Mouse (Mus musculus) cerebellum, adult 2 months (tissue): ENCODE measurements around the gene Rps6ka4. TPM values are rescaled to one million over a fixed set of nuclear protein-coding genes. Genes with fewer than 3 reads are reported as not detected.

Experiments used
- DNase-seq, 2 experiments: peaks; one replicate each; pipeline ENCODE4 v3.0.0; 2021
- H3K27ac ChIP-seq: fragments of 200-500 bp; 2 replicates; pipeline ENCODE4 v1.5.1; 2012; ENCODE audit warnings: low read length, control low read depth, inconsistent platforms; ENCODE audit not compliant: insufficient read depth
- H3K27me3 ChIP-seq: fragments of 200-500 bp; 2 replicates; pipeline ENCODE4 v1.6.1; 2012; ENCODE audit warnings: inconsistent platforms, mild to moderate bottlenecking, low read length, moderate library complexity; ENCODE audit not compliant: control insufficient read depth, insufficient read depth
- H3K4me1 ChIP-seq: fragments of 200-500 bp; 2 replicates; pipeline ENCODE4 v1.6.1; 2011; ENCODE audit warnings: low read length; ENCODE audit not compliant: control insufficient read depth, insufficient read depth
- H3K4me3 ChIP-seq: fragments of 200-500 bp; replicated peaks from 2 replicates; pipeline ENCODE3; 2011; ENCODE audit warnings: mild to moderate bottlenecking, low read depth, low read length, control low read depth; ENCODE audit not compliant: insufficient read depth
- CTCF ChIP-seq: fragments of 200-500 bp; IDR thresholded peaks from 2 replicates; pipeline ENCODE4 v1.5.1; 2011; ENCODE audit warnings: low read depth, mild to moderate bottlenecking, control low read depth, low read length, moderate library complexity, borderline replicate concordance; ENCODE audit not compliant: insufficient read depth
- POLR2A ChIP-seq: fragments of 200-500 bp; IDR thresholded peaks from 2 replicates; pipeline ENCODE4 v1.6.1; 2011; ENCODE audit warnings: low read length, control low read depth, borderline replicate concordance; ENCODE audit not compliant: insufficient read depth
- WGBS: fragments of 180-500 bp; shearing (Covaris S2); methylation state at CpG from one replicate; pipeline ENCODE4 v1.1.7; 2018; 5-methylcytosine and 5-hydroxymethylcytosine counted together
- polyA plus RNA-seq: library from polyadenylated mRNA; depleted of rRNA; stranded (reverse); fragments of >200 nt; gene quantifications from 2 replicates; pipeline ENCODE4 v1.2.3, GENCODE M21; 2012

Rps6ka4 gene
- polyA plus RNA-seq, 1 experiment = 26.3 TPM

DNA sequence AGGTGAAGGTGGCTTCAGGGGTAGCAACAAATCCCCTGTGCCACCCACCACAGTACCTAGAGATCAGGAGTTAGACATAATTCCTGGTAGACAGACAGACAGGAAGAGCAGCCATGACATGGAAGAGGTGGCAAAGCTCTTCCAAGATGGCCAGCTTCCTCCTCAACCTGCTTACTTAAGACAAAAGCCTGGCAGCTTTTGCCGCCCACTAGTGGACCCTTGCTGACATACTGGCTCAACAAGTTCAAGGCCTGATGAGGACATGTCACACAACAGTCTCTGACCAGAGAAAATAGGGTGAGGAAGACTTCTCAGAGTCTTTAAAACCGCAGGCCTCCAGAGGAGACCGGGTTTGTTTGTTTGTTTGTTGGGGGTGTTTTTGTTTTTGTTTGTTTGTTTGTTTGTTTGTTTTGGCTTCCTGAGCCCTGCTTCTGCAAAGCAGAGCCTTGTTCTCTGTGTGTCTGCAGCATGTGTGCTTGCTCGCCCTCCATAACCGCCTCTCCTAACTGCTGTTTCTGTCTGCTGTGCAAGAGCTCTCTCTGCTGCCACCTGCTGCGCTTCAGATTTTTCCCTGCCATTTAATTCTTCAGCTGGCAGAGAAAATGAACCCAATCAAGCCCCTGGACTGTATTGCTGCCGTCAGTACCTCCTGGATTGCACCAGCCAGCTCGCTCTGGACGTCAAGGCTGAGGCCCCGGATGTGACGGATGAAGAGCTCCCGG is 16.0 kb upstream of the Rps6ka4 start:
- TF ChIP-seq POLR2A (no peak), CTCF (no peak; the same call in 1 of the 2 replicates)
- 73% methylated on average over 12 of the region's 12 CpGs for WGBS

DNA sequence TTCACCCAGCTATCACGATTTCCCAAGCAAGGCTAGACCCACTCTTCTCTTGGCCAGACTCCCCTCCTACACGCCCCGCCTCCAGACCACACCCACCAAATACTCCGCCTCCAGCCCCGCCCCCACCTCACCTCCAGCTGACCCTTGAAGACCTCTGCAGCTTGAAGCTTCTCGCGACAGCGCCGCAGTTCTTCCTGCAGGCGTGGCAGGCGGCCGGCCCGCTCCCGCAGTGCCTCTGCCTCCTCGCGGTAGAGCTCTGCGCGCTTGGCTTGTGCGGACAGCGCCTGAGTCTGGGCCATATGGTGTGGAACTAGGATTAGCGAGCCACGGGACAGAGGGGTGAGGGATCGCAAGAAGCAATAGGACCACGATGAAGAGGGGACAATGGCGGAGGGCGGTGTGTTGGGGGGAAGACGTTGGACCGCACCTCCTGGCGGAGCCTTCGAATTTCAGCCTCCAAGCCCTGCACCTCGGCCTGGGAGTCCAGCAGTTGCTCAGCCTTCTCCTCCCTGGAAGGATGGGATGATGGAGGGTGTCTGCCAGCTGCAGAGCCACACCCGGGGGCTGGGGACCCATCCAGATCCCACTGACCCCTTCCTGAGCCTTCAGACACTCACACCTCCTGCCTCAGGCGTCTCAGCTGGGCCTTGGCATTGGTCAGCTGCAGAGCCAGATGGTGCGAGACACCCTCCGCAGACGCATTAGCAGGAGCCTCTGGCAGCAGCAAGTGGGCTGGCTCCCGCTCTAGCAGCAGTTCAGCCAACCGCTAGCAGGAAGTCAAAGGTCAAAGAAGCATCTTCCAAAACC is 15.0 kb upstream of the Rps6ka4 start:
- H3K27ac ChIP-seq = no peak overlapping the region
- DNase-seq = peak; percentile 66 to 67
- TF ChIP-seq CTCF = no peak
- TF ChIP-seq POLR2A = no peak
- WGBS = 8% methylated on average over 38 of the region's 38 CpGs
- peak overlapping the region; percentile 0 for H3K4me3 ChIP-seq
- peaks cover 9% of the 10 kb centered on the region for H3K4me1 ChIP-seq
- no peaks in the 10 kb centered on the region for H3K27me3 ChIP-seq

More for the DNA sequence above, 16.0 kb upstream of the Rps6ka4 start:
- Histone ChIP-seq H3K4me1 (peaks cover 9% of the 10 kb centered on the region), H3K27me3 (no peaks in the 10 kb centered on the region), H3K27ac (no peak overlapping the region), H3K4me3 (no peak overlapping the region)
- no peak for DNase-seq

DNA sequence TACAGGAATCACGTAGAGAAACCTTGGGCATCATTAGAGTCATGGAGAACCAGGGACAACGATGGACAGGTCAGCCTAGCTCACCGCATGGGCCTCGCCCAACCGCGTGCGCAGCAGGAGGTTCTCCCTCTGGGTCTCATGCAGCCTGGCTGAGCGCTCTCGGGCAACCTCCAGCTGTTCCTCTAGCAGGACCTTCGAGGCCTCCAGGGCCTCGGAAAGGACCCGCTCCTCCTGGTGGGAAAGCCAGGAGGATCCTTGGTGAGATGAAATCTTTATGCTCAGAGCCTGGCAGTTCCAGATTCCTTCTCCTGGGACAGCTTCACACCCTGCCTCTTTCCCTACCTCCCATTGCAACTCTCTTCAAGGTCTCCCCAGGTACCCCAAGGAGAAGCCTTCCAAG is 14.2 kb upstream of the Rps6ka4 start:
- Histone ChIP-seq H3K4me1 (peaks cover 9% of the 10 kb centered on the region), H3K27ac (no peak overlapping the region), H3K27me3 (no peaks in the 10 kb centered on the region), H3K4me3 (no peak overlapping the region)
- WGBS = 82% methylated on average over 12 of the region's 12 CpGs
- DNase-seq = no peak
- TF ChIP-seq CTCF (no peak), POLR2A (no peak)

GRCm38 (mm10) chr19:6853903-6854302 is 13.5 kb upstream of the Rps6ka4 start:
- no peak for TF ChIP-seq POLR2A
- TF ChIP-seq CTCF = no peak
- Histone ChIP-seq H3K27me3 (no peaks in the 10 kb centered on the region), H3K27ac (no peak overlapping the region), H3K4me1 (peaks cover 9% of the 10 kb centered on the region), H3K4me3 (no peak overlapping the region)
- no peak for DNase-seq
- WGBS = 70% methylated on average over 8 of the region's 8 CpGs

- Histone ChIP-seq H3K4me1 (peaks cover 9% of the 10 kb centered on the region), H3K4me3 (no peak overlapping the region), H3K27me3 (no peaks in the 10 kb centered on the region), H3K27ac (no peak overlapping the region)
- TF ChIP-seq CTCF (no peak), POLR2A (no peak)
- no peak for DNase-seq
- 73% methylated on average over 21 of the region's 21 CpGs for WGBS
These were observed 12.2 kb upstream of the Rps6ka4 start for GRCm38 (mm10) chr19:6852393-6853305.

- peaks cover 9% of the 10 kb centered on the region for H3K4me1 ChIP-seq
- H3K27ac ChIP-seq = no peak overlapping the region
- TF ChIP-seq POLR2A (no peak), CTCF (no peak)
- no peaks in the 10 kb centered on the region; the same call in 1 of the 2 replicates for H3K27me3 ChIP-seq
- no peak overlapping the region for H3K4me3 ChIP-seq
- WGBS = 95% methylated on average over 3 of the region's 3 CpGs
- no peak for DNase-seq
These were observed 11.1 kb upstream of the Rps6ka4 start for GRCm38 (mm10) chr19:6851497-6851896.

DNA sequence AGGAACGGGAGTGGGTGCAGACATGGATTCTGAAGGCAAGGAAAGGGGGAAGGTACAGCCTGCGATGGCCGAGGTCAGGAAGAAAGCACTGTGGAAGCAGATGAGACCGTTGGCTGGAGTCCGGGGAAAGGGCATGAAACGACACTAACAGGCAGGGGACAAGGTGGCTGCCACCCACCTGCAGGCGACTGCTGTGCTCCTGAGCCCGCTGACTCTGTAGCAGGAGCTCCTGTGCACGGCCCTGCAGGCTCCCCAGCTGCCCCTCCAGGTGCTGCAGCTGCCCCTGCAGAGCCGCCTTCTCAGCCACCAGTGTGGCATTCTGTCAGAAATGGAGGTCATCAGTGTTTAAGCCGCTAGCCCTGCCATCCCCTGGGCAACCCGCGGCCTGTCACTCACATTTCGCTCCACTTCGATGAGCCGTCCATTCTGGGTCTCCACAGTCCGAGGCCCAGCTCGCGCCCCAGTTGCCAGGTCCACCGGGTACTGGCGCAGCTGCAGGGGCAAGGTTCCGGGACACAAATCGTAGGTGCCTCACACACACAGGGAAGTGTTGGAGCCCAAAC is 9.2 kb upstream of the Rps6ka4 start:
- no peaks in the 10 kb centered on the region; the same call in 1 of the 2 replicates for H3K27me3 ChIP-seq

More for the DNA sequence above, 9.2 kb upstream of the Rps6ka4 start:
- no peak for TF ChIP-seq CTCF
- TF ChIP-seq POLR2A = no peak
- Histone ChIP-seq H3K4me3 (no peak overlapping the region), H3K27ac (no peak overlapping the region), H3K4me1 (no peaks in the 10 kb centered on the region; the same call in none of the 2 replicates)
- no peak for DNase-seq
- 85% methylated on average over 23 of the region's 23 CpGs for WGBS
